Mouse (Mus musculus) heart, embryonic 16.5 days (tissue): ENCODE measurements around the gene Mylip. TPM values are rescaled to one million over a fixed set of nuclear protein-coding genes. Genes with fewer than 3 reads are reported as not detected.

Experiments used
- ATAC-seq: fragments of 200-750 bp; cut with Nextera tagmentation; replicated peaks from 2 replicates; pipeline ENCODE4 v1.8.0; 2017; ENCODE audit warnings: moderate number of reproducible peaks; ENCODE audit not compliant: insufficient read depth, low FRiP score; ENCODE audit errors: extremely low read depth
- H3K27ac ChIP-seq: fragments of 300-500 bp; sonication (generic); 2 replicates; pipeline ENCODE4 v1.5.1; 2014; ENCODE audit warnings: mild to moderate bottlenecking, low read length, control low read depth, moderate library complexity
- H3K27me3 ChIP-seq: fragments of 300-500 bp; sonication (generic); 2 replicates; pipeline ENCODE4 v1.6.1; 2014; ENCODE audit warnings: low read length, mixed read lengths; ENCODE audit not compliant: control insufficient read depth, insufficient read depth
- H3K36me3 ChIP-seq: fragments of 300-500 bp; sonication (generic); 2 replicates; pipeline ENCODE4 v1.6.1; 2014; ENCODE audit not compliant: control insufficient read depth, insufficient read depth
- H3K4me1 ChIP-seq: fragments of 300-500 bp; sonication (generic); 2 replicates; pipeline ENCODE4 v1.6.1; 2014; ENCODE audit warnings: low read length, mixed read lengths; ENCODE audit not compliant: control insufficient read depth, insufficient read depth
- H3K4me2 ChIP-seq: fragments of 300-500 bp; sonication (generic); 2 replicates; pipeline ENCODE4 v1.6.1; 2014; ENCODE audit warnings: low read depth, mild to moderate bottlenecking, control low read depth, low read length
- H3K4me3 ChIP-seq: fragments of 300-500 bp; sonication (generic); 2 replicates; pipeline ENCODE4 v1.5.1; 2014; ENCODE audit warnings: mild to moderate bottlenecking, control low read depth, low read length
- H3K9ac ChIP-seq: fragments of 300-500 bp; sonication (generic); 2 replicates; pipeline ENCODE4 v1.6.1; 2014; ENCODE audit warnings: low read length, control low read depth
- H3K9me3 ChIP-seq: fragments of 300-500 bp; sonication (generic); replicated peaks from 2 replicates; pipeline ENCODE4 v1.6.1; 2016; ENCODE audit warnings: low read length; ENCODE audit not compliant: control insufficient read depth
- WGBS: fragments of 180-500 bp; shearing (Covaris S2); extraction: QIAGEN DNeasy Blood & Tissue Kit; methylation state at CpG from one replicate; pipeline ENCODE4 v1.1.7; 2014; 5-methylcytosine and 5-hydroxymethylcytosine counted together
- polyA plus RNA-seq: library from polyadenylated mRNA; unstranded; fragments of >200 nt; fragmentation: Nextera tagmentation; extraction: Ambion mirVana; gene quantifications from 2 replicates; pipeline ENCODE4 v1.2.1, GENCODE M21; 2015

Gene Mylip
- polyA plus RNA-seq, 1 experiment from 2014 or later = 13.2 TPM

DNA sequence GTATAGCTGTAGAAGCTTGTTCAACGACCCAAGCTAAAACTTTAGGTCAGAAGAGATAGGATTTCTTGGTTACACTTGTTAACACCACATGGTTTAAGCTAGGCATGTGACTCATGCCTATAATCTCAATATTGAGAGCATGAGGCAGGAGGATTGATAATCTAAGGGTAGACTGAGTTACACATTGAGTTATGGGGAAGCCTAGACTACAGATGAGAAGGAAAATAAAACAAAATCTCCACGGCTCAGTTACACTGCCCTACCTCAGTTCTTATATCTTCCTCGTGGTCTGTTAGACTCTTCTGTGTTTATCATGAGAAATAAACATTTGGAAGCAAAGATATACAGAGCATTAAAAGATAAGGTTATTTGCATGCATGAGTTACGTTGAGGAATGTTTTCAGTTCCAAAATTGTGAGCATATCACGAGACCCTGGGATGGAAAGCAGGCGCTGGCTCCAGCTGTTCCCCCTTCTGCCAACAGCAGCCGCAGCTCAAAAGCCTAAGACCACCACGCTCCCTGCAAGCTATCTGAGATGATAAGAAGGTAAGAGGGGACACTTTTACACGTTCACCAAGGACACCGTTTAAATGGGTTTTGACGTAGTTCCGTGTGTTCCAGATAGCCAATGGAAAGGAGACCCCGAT lies 30.7 kb upstream of the Mylip start:
- Histone ChIP-seq H3K4me2 (no peak overlapping the region), H3K27ac (no peak overlapping the region), H3K4me1 (peaks cover 8% of the 10 kb centered on the region), H3K4me3 (no peak overlapping the region), H3K9me3 (peaks cover 3% of the 10 kb centered on the region; the same call in 1 of the 2 replicates), H3K9ac (no peak overlapping the region), H3K27me3 (no peaks in the 10 kb centered on the region), H3K36me3 (0 out of 2 replicates have a peak, but pooled peaks cover 2% of the 10 kb centered on the region)
- 36% methylated on average over 13 of the region's 13 CpGs for WGBS
- no peak for ATAC-seq

DNA sequence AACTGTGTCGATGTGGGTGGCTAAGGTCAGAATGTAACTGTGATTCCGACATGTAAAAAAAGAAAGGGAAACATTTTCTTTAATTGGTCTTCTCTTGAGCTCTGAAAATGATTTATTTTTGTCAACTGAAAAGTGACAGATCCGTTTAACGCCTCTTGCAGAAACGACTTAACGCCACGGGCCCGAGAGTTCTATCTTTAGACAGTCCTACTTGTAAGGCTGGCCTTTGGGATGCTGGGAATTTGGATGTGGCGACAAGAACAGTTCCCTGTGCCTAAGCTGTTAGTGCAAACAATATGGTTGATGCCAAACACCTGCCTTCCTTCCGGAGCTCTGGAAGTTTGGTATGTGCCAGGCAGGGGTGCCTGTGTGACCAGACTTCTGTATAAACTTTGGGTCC lies 23.8 kb upstream of the Mylip start:
- no peak overlapping the region for H3K9ac ChIP-seq
- H3K4me2 ChIP-seq = no peak overlapping the region
- H3K4me1 ChIP-seq = no peaks in the 10 kb centered on the region
- WGBS = 62% methylated on average over 10 of the region's 10 CpGs
- H3K4me3 ChIP-seq = no peak overlapping the region
- no peak overlapping the region for H3K27ac ChIP-seq
- no peaks in the 10 kb centered on the region for H3K27me3 ChIP-seq
- no peak for ATAC-seq
- H3K36me3 ChIP-seq = 0 out of 2 replicates have a peak, but pooled peaks cover 2% of the 10 kb centered on the region
- peaks cover 7% of the 10 kb centered on the region; the same call in 1 of the 2 replicates for H3K9me3 ChIP-seq

DNA sequence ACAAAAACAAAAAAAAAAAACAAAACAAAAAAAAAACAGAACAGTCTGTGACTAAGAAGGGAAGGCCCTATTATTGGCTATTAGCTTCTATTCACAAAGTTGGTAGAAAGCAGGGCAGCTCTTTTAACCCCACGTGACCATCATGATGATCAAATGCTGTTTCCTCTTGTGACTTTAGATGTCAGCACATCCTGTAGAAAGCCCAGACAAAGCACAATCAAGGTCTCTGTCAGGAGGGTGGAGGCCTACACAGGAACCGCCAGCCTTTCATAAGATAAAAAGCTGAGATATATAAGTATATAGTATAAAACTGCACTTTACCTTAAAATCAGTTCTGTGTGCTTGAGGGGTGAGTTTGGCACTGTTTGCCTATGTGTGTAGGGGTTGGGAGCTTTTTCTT lies 17.9 kb upstream of the Mylip start:
- H3K4me1 ChIP-seq = no peaks in the 10 kb centered on the region
- no peak overlapping the region for H3K4me2 ChIP-seq
- no peaks in the 10 kb centered on the region for H3K27me3 ChIP-seq
- WGBS = 50% methylated on average over 2 of the region's 2 CpGs
- no peak overlapping the region for H3K27ac ChIP-seq
- H3K9me3 ChIP-seq = 0 out of 2 replicates have a peak, but pooled peaks cover 3% of the 10 kb centered on the region
- no peak for ATAC-seq
- H3K36me3 ChIP-seq = no peaks in the 10 kb centered on the region
- no peak overlapping the region for H3K9ac ChIP-seq
- no peak overlapping the region for H3K4me3 ChIP-seq

DNA sequence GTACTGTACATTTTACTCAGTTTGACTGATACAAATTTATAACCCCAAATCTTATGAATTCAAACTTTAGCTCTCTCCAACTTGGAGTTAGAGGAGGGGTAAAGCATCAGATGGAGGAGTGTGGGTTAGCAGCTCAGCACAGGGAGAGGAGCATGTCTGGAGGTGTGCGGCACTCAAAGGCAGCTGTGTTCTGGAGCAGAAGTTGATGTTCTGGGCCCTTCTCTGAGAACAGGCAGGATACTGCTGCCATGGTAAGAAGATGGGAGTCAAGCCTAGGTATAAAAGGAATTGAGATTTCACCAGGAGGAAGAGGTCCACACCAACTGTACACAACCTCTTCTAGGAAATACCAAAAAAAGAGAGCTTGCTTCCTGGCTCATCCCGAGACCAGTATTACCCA lies 17.1 kb upstream of the Mylip start:
- Histone ChIP-seq H3K4me2 (no peak overlapping the region), H3K9me3 (0 out of 2 replicates have a peak, but pooled peaks cover 3% of the 10 kb centered on the region), H3K9ac (no peak overlapping the region), H3K36me3 (no peaks in the 10 kb centered on the region), H3K27me3 (no peaks in the 10 kb centered on the region), H3K27ac (no peak overlapping the region), H3K4me3 (no peak overlapping the region), H3K4me1 (no peaks in the 10 kb centered on the region)
- 80% methylated on average over 2 of the region's 2 CpGs for WGBS
- no peak for ATAC-seq

DNA sequence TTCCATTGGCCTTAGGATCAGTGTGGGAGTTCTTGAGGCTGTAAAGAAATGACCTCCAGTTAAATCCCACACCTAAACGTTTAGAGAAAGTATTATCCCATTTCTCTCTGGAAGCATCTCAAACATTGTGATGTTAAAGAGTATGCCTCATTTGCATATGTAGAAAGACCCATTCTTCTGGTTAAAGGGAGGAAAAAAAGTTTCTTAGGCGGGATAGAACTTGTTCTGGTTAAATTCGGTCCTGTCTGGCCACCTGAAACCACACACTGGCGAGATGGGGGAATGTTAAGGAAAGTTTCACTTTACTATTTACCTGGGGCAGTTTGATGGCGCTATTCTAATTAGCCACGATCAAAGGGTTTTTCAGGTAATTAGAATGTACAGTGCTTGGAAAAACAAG lies 14.7 kb upstream of the Mylip start:
- Histone ChIP-seq H3K4me3 (no peak overlapping the region), H3K4me1 (no peaks in the 10 kb centered on the region), H3K36me3 (no peaks in the 10 kb centered on the region), H3K4me2 (no peak overlapping the region), H3K27ac (no peak overlapping the region), H3K9ac (no peak overlapping the region), H3K9me3 (no peaks in the 10 kb centered on the region), H3K27me3 (no peaks in the 10 kb centered on the region)
- 48% methylated on average over 6 of the region's 6 CpGs for WGBS
- no peak for ATAC-seq

DNA sequence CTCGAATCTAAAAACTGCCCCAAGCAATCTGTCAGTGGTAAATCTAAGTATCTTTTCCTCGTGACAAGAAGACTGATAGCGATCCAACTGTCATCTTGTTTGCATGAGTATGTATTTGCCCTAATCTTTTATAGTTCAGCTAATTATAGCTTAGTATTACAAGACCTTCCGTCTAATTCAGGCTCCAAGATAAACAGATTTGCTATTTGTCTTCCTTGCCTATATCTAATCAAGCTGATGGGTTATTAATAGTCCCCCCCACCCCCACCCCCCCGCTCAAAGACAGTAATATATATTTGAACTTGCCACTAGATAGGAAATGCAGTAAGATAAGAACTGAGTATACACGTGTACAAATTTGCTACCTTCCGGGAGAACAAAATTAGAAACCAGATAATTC lies 7.3 kb upstream of the Mylip start:
- H3K27me3 ChIP-seq = no peaks in the 10 kb centered on the region; the same call in 1 of the 2 replicates
- no peak overlapping the region for H3K4me3 ChIP-seq
- H3K9ac ChIP-seq = no peak overlapping the region
- H3K9me3 ChIP-seq = peaks cover 5% of the 10 kb centered on the region; the same call in 1 of the 2 replicates
- ATAC-seq = no peak
- no peak overlapping the region for H3K27ac ChIP-seq
- H3K4me1 ChIP-seq = peaks cover 4% of the 10 kb centered on the region
- H3K4me2 ChIP-seq = peak overlapping the region; percentile 40; the same call in 1 of the 2 replicates
- 33% methylated on average over 7 of the region's 7 CpGs for WGBS
- H3K36me3 ChIP-seq = no peaks in the 10 kb centered on the region

DNA sequence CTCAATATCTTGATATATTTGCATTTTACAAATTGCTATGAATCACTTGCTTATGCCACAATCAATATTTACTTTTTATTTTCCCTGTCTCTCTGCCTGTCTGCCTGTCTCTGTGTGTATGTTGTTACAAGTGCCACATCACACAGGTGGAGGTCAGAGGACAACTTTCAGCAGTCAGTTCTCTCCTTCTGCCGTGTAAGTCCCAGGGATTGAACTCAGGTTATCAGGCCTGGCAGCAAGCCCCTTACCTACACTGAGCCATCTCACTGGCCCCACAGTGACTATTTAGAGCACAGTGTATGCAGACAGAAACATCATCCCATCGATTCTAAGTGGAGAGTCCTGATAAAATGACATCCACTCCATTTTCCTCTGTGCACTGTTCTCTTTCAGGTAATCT lies 4.9 kb upstream of the Mylip start:
- Histone ChIP-seq H3K9me3 (peaks cover 5% of the 10 kb centered on the region; the same call in 1 of the 2 replicates), H3K4me2 (no peak overlapping the region), H3K27me3 (no peaks in the 10 kb centered on the region; the same call in 1 of the 2 replicates), H3K36me3 (no peaks in the 10 kb centered on the region), H3K9ac (no peak overlapping the region), H3K27ac (no peak overlapping the region), H3K4me3 (no peak overlapping the region), H3K4me1 (peaks cover 10% of the 10 kb centered on the region)
- no peak for ATAC-seq
- WGBS = 72% methylated on average over 2 of the region's 2 CpGs

DNA sequence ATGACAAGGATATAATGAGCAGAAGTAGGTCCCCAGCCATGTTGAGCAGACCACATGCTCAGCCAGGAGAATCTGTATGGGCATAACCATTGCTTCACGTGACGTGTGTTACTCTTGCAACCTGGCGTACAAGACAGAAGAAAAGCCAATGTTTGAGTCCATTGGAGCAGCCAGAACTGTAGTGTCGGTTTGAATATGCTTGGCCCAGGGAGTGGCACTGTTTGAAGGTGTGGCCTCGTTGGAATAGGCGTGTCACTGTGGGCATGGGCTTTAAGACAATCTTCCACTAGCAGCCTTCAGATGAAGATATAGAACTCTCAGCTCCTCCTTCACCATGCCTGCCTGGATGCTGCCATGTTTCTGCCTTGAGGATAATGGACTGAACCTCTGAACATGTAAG lies 4.0 kb upstream of the Mylip start:
- ATAC-seq = no peak
- Histone ChIP-seq H3K27me3 (no peaks in the 10 kb centered on the region; the same call in 1 of the 2 replicates), H3K4me3 (no peak overlapping the region), H3K4me2 (no peak overlapping the region), H3K36me3 (no peaks in the 10 kb centered on the region), H3K9ac (no peak overlapping the region), H3K27ac (no peak overlapping the region), H3K9me3 (peaks cover 5% of the 10 kb centered on the region; the same call in 1 of the 2 replicates), H3K4me1 (peaks cover 13% of the 10 kb centered on the region)
- 90% methylated on average over 6 of the region's 6 CpGs for WGBS

DNA sequence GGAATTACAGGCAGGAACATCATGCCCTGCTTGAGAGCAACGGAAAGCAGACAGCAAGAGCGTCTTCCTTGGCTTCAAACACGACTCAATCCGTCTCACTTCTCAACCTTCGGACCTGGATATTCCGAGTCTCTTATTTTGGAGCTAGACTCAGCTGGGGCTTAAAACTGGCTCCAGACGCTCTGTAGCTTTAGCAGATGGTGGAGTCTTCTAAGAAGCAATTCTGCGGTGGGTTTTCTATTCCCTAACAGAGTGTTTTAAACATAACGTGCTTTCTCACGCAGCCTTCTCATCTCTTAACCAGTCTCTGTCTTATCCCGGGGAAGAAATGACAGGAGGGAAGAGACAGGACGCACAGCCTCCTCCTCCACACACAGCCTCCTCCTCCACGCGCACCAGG lies 3.3 kb upstream of the Mylip start:
- Histone ChIP-seq H3K4me3 (no peak overlapping the region), H3K4me1 (peaks cover 19% of the 10 kb centered on the region), H3K9ac (no peak overlapping the region), H3K27me3 (no peaks in the 10 kb centered on the region; the same call in 1 of the 2 replicates), H3K27ac (no peak overlapping the region), H3K4me2 (no peak overlapping the region), H3K9me3 (peaks cover 5% of the 10 kb centered on the region; the same call in 1 of the 2 replicates), H3K36me3 (no peaks in the 10 kb centered on the region)
- ATAC-seq = no peak
- 87% methylated on average over 14 of the region's 14 CpGs for WGBS
